Mouse (Mus musculus): Measurements from ENCODE around the gene Mecom.
"Not testable (repeated sequence)": the region's sequence is repeated elsewhere in the genome, so short reads cannot be mapped to it uniquely, and the experiment has no call there.

Gene Mecom

GRCm38 (mm10) chr3:30421948-30422347, 125.9 kb downstream of the Mecom start:
- CTCF ChIA-PET, result interaction anchor here in 1 of 4 experiments (0.6 kb wide), 1 partner anchor 231 kb away, joined by 3 read pairs; no protein-coding TSS in a partner anchor
- POLR2A ChIA-PET, result not testable (repeated sequence)

DNA sequence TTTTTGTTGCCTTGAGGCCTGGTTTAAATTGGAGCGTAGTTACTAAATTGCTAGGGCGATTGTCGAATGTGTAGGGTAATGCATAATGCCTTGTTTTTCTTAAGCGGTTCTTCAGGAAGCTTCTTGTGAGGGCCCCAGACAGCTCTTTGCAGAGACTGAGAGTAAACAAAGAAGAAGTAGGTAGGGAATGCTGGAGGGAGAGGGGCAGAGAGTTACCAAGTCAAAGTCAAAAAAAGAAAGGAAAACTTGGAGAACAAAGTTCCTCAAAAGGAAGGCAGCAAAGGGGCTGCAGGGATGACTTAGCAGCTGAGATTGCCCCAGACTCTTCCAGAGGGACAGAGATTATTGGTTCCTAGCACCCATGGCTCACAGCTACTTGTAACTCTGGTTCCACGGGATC, 126.9 kb downstream of the Mecom start:
- CTCF ChIA-PET, result no interaction called here
- POLR2A ChIA-PET, result no interaction called here

- POLR2A ChIA-PET, result no interaction called here
- CTCF ChIA-PET, result no interaction called here
Observed at GRCm38 (mm10) chr3:30414173-30414572, 133.6 kb downstream of the Mecom start.

- CTCF ChIA-PET, result interaction anchor here in 1 of 4 experiments (0.6 kb wide), 1 partner anchor 22 kb away, joined by 3 read pairs; no protein-coding TSS in a partner anchor
- POLR2A ChIA-PET, result interaction anchor here in 1 of 4 experiments (0.7 kb wide), 1 partner anchor 1003 kb away, joined by 5 read pairs; no protein-coding TSS in a partner anchor
Observed at GRCm38 (mm10) chr3:30410778-30411177, 137.0 kb downstream of the Mecom start.

GRCm38 (mm10) chr3:30404821-30405220, 143.0 kb downstream of the Mecom start:
- POLR2A ChIA-PET, result no interaction called here

DNA sequence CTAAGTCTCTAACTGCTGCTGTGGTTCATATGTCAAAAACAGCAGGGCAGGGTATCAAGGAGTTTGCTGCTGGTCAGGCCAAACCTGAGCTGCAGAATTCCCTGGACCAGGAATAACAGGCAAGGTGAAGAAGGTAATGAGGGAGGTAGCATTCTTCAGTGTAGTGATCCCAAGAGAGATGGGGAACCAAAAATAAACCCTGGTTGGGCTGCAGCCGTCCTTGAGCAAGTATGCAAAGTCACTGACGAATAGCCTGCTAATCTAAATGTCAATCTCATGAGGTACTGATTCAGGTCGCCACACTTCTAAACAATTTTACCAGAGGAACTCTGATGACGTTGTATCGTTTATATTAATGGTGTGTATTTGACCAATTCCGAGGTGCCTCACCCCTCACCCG, 148.9 kb downstream of the Mecom start:
- ChIA-PET POLR2A (no interaction called here), CTCF (interaction anchor here in 1 of 4 experiments (0.6 kb wide), 2 partner anchors 122 to 247 kb away, joined by 3 to 10 read pairs; no protein-coding TSS in a partner anchor)

More at GRCm38 (mm10) chr3:30404821-30405220, 143.0 kb downstream of the Mecom start:
- CTCF ChIA-PET, result no interaction called here

- POLR2A ChIA-PET, result no interaction called here
- CTCF ChIA-PET, result no interaction called here
Observed at GRCm38 (mm10) chr3:30394911-30395310, 152.9 kb downstream of the Mecom start.

DNA sequence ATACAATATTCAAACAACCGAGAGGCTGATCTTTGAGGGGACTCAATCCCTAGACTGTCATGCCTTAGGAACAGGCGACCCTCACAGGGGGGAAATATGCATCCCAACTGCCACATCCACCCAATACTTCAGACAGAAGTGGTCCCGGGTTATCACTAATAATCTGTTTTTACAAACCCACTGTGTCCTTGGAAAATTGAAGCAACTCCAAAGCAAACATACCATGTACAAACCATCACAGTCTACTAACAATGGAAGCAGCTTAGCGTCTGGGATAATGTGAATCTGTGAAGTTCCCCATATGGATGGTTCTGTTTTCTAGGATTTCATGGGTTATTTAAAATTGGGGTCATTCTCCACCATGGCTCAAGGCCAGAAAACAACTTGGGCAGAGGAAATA, 155.1 kb downstream of the Mecom start:
- CTCF ChIA-PET, result no interaction called here
- POLR2A ChIA-PET, result no interaction called here

DNA sequence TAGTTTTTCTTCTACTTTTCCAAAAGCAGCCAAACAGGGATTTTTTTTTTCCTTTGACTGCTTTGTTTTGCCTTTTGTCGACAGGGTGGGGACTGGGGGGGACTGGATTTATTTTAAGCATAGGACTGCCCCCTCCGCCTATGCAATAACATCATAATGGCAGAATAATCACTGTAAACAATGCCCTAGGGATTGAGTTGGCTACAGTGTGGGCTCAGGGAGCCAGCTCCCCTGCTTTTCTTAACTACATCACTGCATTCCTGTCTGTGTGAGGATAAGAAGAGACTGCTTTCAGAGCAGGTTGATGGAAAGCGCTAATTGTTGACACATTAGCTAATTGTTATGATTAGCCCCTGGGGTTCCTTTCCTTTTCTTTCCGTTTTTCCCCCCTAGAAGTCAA, 155.6 kb downstream of the Mecom start:
- POLR2A ChIA-PET, result no interaction called here

DNA sequence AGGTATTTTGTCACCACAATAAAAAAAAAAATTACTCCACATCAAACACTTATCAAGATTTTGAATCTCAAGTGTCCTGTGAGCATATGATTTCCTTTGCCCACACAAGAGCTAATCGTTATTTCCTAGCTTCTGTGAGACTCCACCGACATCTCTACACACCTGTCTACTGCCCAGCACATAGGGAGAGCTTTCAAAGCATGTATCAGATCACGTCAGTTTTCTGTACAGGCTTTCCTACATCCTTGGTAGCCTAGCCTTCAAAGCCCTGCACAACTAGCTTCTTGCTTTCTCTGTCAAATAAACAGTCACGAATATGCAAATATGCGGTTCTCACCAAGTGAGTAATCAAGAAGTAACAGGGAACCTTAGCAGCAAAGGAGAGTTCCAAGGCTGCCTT, 157.5 kb downstream of the Mecom start:
- CTCF ChIA-PET, result interaction anchor here in 1 of 4 experiments (0.6 kb wide), 1 partner anchor 503 kb away, joined by 3 read pairs; no protein-coding TSS in a partner anchor
- POLR2A ChIA-PET, result no interaction called here

More for the DNA sequence above, 155.6 kb downstream of the Mecom start:
- CTCF ChIA-PET, result no interaction called here

- CTCF ChIA-PET, result no interaction called here
Observed at GRCm38 (mm10) chr3:30380273-30380672, 167.5 kb downstream of the Mecom start.

GRCm38 (mm10) chr3:30379301-30379700, 168.5 kb downstream of the Mecom start:
- POLR2A ChIA-PET, result no interaction called here
- CTCF ChIA-PET, result no interaction called here

More at GRCm38 (mm10) chr3:30380273-30380672, 167.5 kb downstream of the Mecom start:
- POLR2A ChIA-PET, result no interaction called here

- POLR2A ChIA-PET, result no interaction called here
- CTCF ChIA-PET, result interaction anchor here in 2 of 4 experiments (0.5 to 0.7 kb wide), 2 partner anchors 61 to 357 kb away, joined by 3 read pairs; no protein-coding TSS in a partner anchor
Observed at GRCm38 (mm10) chr3:30371472-30371871, 176.3 kb downstream of the Mecom start.

DNA sequence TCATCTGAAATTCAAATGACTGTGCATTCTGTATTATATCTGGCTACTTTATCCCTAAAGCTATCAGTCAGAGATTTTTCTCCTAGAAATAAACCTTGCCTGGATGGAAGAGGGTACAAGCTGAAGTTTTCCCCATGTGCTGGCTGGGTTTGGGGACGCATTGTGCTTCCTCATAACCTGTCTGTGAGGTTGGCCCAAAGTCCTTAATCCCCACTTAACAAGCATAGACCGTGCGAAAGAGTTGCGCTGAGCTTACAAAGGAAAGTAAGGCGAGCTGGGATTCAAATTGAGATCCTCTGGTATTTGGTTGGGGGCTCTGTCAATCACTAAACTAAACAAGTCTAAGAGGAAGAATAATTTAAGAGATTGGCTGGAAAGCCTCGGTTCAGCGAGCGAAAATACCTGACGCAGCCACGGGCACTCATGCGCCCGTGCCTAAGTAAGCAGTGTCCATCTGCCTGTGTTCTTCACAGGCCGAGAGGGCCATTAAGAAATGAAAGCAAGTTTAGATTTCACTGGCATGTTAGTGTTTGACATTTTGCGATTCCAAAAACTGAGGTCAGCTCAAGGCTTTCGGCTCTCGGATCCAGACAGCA, 176.8 kb downstream of the Mecom start:
- ChIA-PET CTCF (interaction anchor here in 1 of 4 experiments (0.7 kb wide), 1 partner anchor 62 kb away, joined by 3 read pairs; no protein-coding TSS in a partner anchor), POLR2A (no interaction called here)

- POLR2A ChIA-PET, result no interaction called here
- CTCF ChIA-PET, result no interaction called here
Observed at GRCm38 (mm10) chr3:30366621-30367020, 181.2 kb downstream of the Mecom start.

DNA sequence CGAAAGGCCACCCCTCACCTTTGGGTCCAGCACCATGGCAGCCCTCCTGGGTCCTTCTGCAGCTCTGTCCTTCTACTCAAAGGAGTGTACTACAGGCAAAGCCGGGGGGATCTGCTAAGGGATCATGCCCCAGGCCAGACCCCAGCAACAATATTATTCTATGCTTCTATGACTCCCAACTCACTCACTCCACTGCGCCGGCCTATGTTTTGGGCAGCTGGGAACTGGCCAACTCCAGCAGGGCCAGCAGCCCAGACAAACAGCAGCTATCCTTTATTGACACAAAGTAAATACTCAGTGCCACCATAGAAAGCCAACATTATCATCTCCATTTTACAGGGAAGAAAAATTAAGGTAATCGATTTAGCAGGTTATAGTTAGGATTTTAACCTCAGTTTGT, 186.6 kb downstream of the Mecom start:
- CTCF ChIA-PET, result interaction anchor here in 2 of 4 experiments (0.6 to 0.7 kb wide), 2 partner anchors 57 to 232 kb away, joined by 3 to 17 read pairs; no protein-coding TSS in a partner anchor
- POLR2A ChIA-PET, result interaction anchor here in 1 of 4 experiments (0.7 kb wide), 1 partner anchor 117 kb away, joined by 3 read pairs; no protein-coding TSS in a partner anchor

GRCm38 (mm10) chr3:30353878-30354727, 193.7 kb downstream of the Mecom start:
- POLR2A ChIA-PET, result interaction anchor here in 1 of 4 experiments (0.6 kb wide), 1 partner anchor 256 kb away, joined by 5 read pairs; no protein-coding TSS in a partner anchor
- CTCF ChIA-PET, result no interaction called here

DNA sequence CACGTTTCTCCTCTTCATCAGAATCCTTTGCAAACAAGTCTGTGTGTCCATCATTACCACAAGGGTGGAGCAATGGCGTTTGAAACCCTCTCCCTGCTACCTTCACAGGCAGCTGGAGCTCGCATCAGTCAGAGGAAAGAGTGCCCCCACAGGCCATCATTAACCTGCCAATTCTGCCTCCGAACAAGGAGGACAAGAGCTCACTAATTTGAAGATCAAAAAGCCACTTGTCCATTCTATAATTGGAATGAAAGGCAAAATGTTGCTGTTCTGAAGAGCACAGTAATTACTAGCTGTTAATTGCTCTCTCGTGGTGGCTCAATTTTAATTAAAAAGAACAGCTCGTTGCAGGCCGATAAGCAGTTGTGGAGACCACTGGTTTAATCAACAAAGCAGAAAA, 198.5 kb downstream of the Mecom start:
- CTCF ChIA-PET, result interaction anchor here in 1 of 4 experiments (0.5 kb wide), 1 partner anchor 61 kb away, joined by 12 read pairs; no protein-coding TSS in a partner anchor
- POLR2A ChIA-PET, result no interaction called here

GRCm38 (mm10) chr3:30344151-30344550, 203.7 kb downstream of the Mecom start:
- POLR2A ChIA-PET, result interaction anchor here in 1 of 4 experiments (0.6 kb wide), 1 partner anchor 1390 kb away, joined by 4 read pairs; no protein-coding TSS in a partner anchor

GRCm38 (mm10) chr3:30332337-30332736, 215.5 kb downstream of the Mecom start:
- ChIA-PET POLR2A (no interaction called here), CTCF (no interaction called here)

More at GRCm38 (mm10) chr3:30344151-30344550, 203.7 kb downstream of the Mecom start:
- CTCF ChIA-PET, result no interaction called here

Measured in embryonic stem cell, embryonic (primary cell).